Mouse (Mus musculus) forebrain, postnatal 0 days (tissue): ENCODE results near the gene Spopl. TPM values are rescaled to one million over a fixed set of nuclear protein-coding genes. Genes with fewer than 3 reads are reported as not detected.
A peak's percentile ranks its signal among the peaks of the same experiment; 100 is the strongest.
"Not testable (repeated sequence)": the region's sequence is repeated elsewhere in the genome, so short reads cannot be mapped to it uniquely, and the experiment has no call there.

ENCODE experiments used
- ATAC-seq: fragments of 200-750 bp; cut with Nextera tagmentation; 2 replicates; pipeline ENCODE4 v1.8.0; 2017; ENCODE audit warnings: mild to moderate bottlenecking, moderate library complexity
- DNase-seq: peaks from one replicate; pipeline ENCODE4 v3.0.0-alpha.2; 2015
- H3K27ac ChIP-seq: fragments of 300-500 bp; sonication (generic); 2 replicates; pipeline ENCODE4 v1.5.1; 2014; ENCODE audit warnings: low read depth, mild to moderate bottlenecking, antibody characterized with exemption, low read length, moderate library complexity, mixed read lengths
- H3K27me3 ChIP-seq: fragments of 300-500 bp; sonication (generic); 2 replicates; pipeline ENCODE4 v1.6.1; 2014; ENCODE audit warnings: mild to moderate bottlenecking, low read length, mixed read lengths; ENCODE audit not compliant: insufficient read depth
- H3K36me3 ChIP-seq: fragments of 300-500 bp; sonication (generic); 2 replicates; pipeline ENCODE4 v1.6.1; 2014; ENCODE audit warnings: mild to moderate bottlenecking, moderate library complexity; ENCODE audit not compliant: insufficient read depth
- H3K4me1 ChIP-seq: fragments of 300-500 bp; sonication (generic); 2 replicates; pipeline ENCODE4 v1.6.1; 2014; ENCODE audit warnings: antibody characterized with exemption; ENCODE audit not compliant: insufficient read depth
- H3K4me2 ChIP-seq: fragments of 300-500 bp; sonication (generic); 2 replicates; pipeline ENCODE4 v1.6.1; 2014; ENCODE audit warnings: low read depth, mild to moderate bottlenecking, moderate library complexity
- H3K4me3 ChIP-seq: fragments of 300-500 bp; sonication (generic); 2 replicates; pipeline ENCODE4 v1.5.1; 2014; ENCODE audit warnings: low read depth, low read length, mixed read lengths
- H3K9ac ChIP-seq: fragments of 300-500 bp; sonication (generic); 2 replicates; pipeline ENCODE4 v1.6.1; 2014; ENCODE audit warnings: mild to moderate bottlenecking
- H3K9me3 ChIP-seq: fragments of 300-500 bp; sonication (generic); 2 replicates; pipeline ENCODE4 v1.6.1; 2016; ENCODE audit warnings: low read length
- CTCF ChIP-seq: sonication (generic); IDR thresholded peaks from 2 replicates; pipeline ENCODE4 v1.5.1; 2016; ENCODE audit warnings: antibody characterized with exemption, control low read depth, low read depth
- WGBS: fragments of 180-500 bp; shearing (Covaris S2); extraction: QIAGEN DNeasy Blood & Tissue Kit; methylation state at CpG from one replicate; pipeline ENCODE4 v1.1.7; 2014; 5-methylcytosine and 5-hydroxymethylcytosine counted together
- polyA plus RNA-seq: library from polyadenylated mRNA; unstranded; fragments of >200 nt; fragmentation: Nextera tagmentation; extraction: Ambion mirVana; gene quantifications from 2 replicates; pipeline ENCODE4 v1.2.1, GENCODE M21; 2015
- total RNA-seq: library from RNA; depleted of rRNA; stranded (reverse); fragments of >200 nt; gene quantifications from 2 replicates; pipeline ENCODE4 v1.2.3, GENCODE M21; 2014; rRNA removed

Spopl gene
- 19.4 and 21.4 TPM in 2 replicates for total RNA-seq
- polyA plus RNA-seq, result 3.4 and 7.8 TPM in 2 replicates

DNA sequence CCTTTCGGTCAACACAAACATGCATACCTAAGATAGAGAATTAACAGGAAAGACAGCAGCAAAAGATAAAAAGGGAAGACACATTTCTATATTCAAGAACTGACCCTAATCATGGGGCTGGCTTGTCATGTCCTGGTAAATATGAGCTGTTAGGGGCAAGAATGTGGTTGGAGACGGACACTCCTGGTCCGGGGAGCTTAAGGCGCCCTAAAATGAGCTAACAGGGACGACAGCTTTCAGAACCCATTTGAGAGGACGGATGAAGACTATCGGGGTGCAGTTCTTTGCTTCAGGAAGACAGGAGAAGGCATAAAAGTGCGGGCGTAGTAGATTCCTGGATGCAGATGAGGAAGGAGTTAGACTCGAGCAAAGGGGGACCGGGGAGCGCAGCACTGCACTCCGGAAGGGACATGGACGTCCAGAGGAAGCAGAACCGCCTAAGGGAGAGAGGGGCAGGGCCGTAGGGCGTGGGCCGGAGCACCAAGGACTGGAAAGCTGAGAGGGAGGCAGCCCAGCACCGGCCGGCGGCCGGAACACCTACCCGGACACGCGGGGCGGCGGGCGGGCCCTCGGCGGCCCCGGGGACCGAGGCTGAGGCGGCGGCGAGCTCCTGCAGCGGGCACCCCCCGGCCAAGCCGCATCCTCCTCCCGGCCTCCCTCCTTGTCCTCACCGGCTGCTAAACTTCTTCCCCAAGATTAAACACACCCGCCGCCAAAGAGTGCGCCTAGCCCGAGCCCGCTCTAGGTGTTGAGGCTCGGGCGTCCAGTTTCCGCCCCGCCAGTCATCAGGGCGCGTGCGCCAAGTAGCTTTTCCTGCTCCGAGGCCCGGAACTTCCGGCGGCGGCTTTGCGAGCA lies at the start of gene Spopl:
Gene Spopl, minus strand, starts transcription at position 805 of the 855 bp plus-strand sequence.
- peak within 1 kb of the TSS; percentile 73 for H3K27ac ChIP-seq
- DNase-seq (peak; percentile 91), ATAC-seq (peak; percentile 98)
- H3K4me3 ChIP-seq, result peak within 1 kb of the TSS; percentile 86
- peak within 1 kb of the TSS; percentile 79 for H3K4me2 ChIP-seq
- no peaks in the 10 kb centered on the region for H3K27me3 ChIP-seq
- no peaks in the 10 kb centered on the region for H3K9me3 ChIP-seq
- WGBS, result 5% methylated on average over 57 of the region's 58 CpGs
- H3K4me1 ChIP-seq, result peaks cover 8% of the 10 kb centered on the region; the same call in 1 of the 2 replicates
- no peaks in the 10 kb centered on the region for H3K36me3 ChIP-seq
- no peak for TF ChIP-seq CTCF
- H3K9ac ChIP-seq, result peak within 1 kb of the TSS; percentile 95

DNA sequence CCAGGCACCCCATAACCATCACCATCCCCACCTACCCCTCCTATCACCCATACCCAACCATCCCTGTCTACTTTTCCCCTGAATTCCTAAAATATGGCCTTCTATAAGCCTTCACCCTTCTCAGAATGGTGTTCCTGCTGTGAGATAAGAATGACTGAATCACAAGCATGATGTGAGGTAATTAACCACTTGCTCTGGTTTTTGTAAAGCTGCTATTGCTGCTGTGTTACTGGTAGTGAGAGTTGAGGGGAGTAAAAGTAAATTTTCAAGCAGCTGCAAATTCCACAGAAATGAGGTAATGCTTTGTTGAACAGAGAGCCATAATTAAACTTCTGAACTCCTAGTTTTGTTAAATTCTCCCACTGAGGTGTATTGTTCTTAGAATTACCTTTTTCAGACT lies 48.2 kb upstream of the Spopl start:
- no peak for ATAC-seq
- no peaks in the 10 kb centered on the region for H3K36me3 ChIP-seq
- no peak for DNase-seq
- H3K27me3 ChIP-seq, result no peaks in the 10 kb centered on the region
- H3K4me1 ChIP-seq, result no peaks in the 10 kb centered on the region
- no peak overlapping the region for H3K4me2 ChIP-seq
- no peak overlapping the region for H3K9ac ChIP-seq
- H3K27ac ChIP-seq, result no peak overlapping the region
- TF ChIP-seq CTCF, result no peak
- H3K9me3 ChIP-seq, result no peaks in the 10 kb centered on the region
- no peak overlapping the region for H3K4me3 ChIP-seq

DNA sequence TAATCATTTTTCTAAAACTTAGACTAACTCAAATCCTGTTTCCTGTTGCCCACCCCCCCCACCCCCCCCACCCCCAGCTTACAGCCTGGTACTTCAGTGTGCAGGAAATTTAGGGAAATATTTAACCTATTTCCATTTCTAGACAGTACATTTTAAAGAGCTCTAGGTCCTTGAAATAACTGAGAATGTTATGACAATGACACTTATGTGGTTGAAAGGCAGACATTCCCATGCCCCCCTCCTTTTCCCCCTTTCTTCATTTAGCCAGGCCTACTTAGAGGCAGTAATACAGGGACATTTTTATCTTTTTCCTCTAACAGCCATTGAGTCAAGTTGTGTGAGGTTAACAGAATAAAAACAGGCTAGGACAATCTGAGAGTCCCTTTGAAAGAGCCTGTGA lies 46.1 kb upstream of the Spopl start:
- no peaks in the 10 kb centered on the region for H3K27me3 ChIP-seq
- no peaks in the 10 kb centered on the region for H3K36me3 ChIP-seq
- no peak overlapping the region for H3K27ac ChIP-seq
- H3K4me3 ChIP-seq, result no peak overlapping the region
- no peaks in the 10 kb centered on the region for H3K9me3 ChIP-seq
- no peak for TF ChIP-seq CTCF
- DNase-seq, result no peak
- ATAC-seq, result no peak
- no peak overlapping the region for H3K4me2 ChIP-seq
- no peak overlapping the region for H3K9ac ChIP-seq
- no peaks in the 10 kb centered on the region for H3K4me1 ChIP-seq

DNA sequence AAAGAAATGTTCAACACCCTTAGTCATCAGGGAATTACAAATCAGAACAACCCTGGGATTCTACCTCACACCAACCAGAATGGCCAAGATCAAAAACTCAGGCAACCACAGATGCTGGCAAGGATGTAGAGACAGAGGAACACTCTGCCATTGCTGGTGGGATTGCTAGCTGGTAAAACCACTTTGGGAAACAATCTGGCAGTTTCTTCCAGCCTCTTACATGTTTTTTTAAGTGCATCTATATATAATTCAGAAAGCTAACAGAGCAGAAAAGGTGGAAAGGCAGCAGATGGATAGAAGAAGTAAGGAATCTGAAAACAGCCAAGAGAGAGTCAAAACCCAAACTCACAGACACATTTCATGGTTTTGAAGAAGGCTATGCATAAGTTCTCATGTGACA lies 33.5 kb upstream of the Spopl start:
- no peak overlapping the region for H3K4me3 ChIP-seq
- no peaks in the 10 kb centered on the region for H3K27me3 ChIP-seq
- no peak overlapping the region for H3K9ac ChIP-seq
- no peaks in the 10 kb centered on the region for H3K36me3 ChIP-seq
- DNase-seq (peak; percentile 1), ATAC-seq (no peak)
- H3K4me2 ChIP-seq, result no peak overlapping the region
- TF ChIP-seq CTCF, result no peak
- H3K4me1 ChIP-seq, result no peaks in the 10 kb centered on the region
- H3K9me3 ChIP-seq, result no peaks in the 10 kb centered on the region
- no peak overlapping the region for H3K27ac ChIP-seq

DNA sequence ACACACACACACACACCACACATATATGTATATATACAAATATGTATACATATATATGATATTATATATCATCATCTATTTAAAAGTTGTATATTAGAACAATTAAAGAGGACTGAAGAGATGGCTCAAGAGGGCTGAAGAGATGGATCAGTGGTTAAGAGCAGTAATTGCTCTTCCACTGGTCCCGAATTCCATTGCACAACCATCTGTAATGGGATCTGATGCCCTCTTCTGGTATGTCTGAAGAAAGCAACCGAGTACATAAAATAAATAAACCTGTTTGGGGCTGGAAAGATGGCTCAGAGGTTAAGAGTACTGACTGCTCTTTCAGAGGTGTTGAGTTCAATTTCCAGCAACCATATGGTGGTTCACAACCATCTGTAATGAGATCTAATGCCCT lies 16.9 kb upstream of the Spopl start:
- TF ChIP-seq CTCF, result no peak
- 39% methylated on average over 2 of the region's 2 CpGs for WGBS
- Histone ChIP-seq H3K4me1 (no peaks in the 10 kb centered on the region), H3K27ac (no peak overlapping the region), H3K27me3 (no peaks in the 10 kb centered on the region), H3K4me3 (no peak overlapping the region), H3K4me2 (no peak overlapping the region), H3K9me3 (no peaks in the 10 kb centered on the region), H3K9ac (no peak overlapping the region), H3K36me3 (no peaks in the 10 kb centered on the region)
- DNase-seq (no peak), ATAC-seq (no peak)

DNA sequence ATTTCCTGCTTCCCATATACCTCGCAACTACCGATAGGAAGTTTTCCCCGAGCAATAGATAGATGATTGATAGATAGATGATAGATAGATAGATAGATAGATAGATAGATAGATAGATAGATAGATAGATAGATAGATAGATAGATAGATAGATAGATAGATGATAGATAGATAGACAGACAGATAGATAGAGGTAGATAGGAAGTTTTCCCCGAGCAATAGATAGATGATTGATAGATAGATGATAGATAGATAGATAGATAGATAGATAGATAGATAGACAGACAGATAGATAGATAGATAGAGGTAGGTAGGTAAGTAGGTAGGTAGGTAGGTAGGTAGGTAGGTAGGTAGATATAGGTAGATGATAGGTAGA lies 239 bp upstream of the Spopl start:
- H3K4me3 ChIP-seq, result peak overlapping the region; percentile 86
- peak overlapping the region; percentile 79 for H3K4me2 ChIP-seq
- not testable (repeated sequence) for H3K4me1 ChIP-seq, ATAC-seq, DNase-seq, H3K27ac ChIP-seq, H3K9me3 ChIP-seq, H3K27me3 ChIP-seq, H3K36me3 ChIP-seq
- WGBS, result 17% methylated on average over 4 of the region's 4 CpGs
- peak overlapping the region; percentile 95 for H3K9ac ChIP-seq

DNA sequence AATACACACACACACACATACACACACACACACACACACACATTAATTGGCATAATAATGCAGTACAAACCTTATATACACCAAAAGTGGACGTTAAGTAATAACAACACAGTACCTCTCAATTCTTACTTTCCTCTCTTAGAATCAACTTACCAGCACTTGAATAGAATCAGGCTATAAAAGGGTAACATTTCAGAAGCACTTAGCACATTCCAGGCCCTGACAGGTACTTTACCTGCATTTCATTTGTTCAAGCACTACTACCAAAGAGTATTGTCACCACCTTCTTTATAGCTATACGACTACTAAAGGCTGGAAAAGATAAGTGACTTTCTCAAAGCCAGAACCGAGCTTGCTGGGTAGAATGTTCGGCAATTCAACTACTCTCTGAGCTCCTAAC lies 1.3 kb downstream of the Spopl start:
- no peak for DNase-seq
- Histone ChIP-seq H3K27ac (no peak overlapping the region), H3K4me1 (peaks cover 8% of the 10 kb centered on the region; the same call in 1 of the 2 replicates), H3K9ac (0 out of 2 replicates have a peak overlapping the region, but pooled peaks have one; percentile 95), H3K4me3 (peak overlapping the region; percentile 86; the same call in 1 of the 2 replicates), H3K36me3 (no peaks in the 10 kb centered on the region), H3K27me3 (no peaks in the 10 kb centered on the region), H3K4me2 (peak overlapping the region; percentile 79), H3K9me3 (no peaks in the 10 kb centered on the region)
- 82% methylated on average over 4 of the region's 4 CpGs for WGBS
- no peak for ATAC-seq
- no peak for TF ChIP-seq CTCF
